Mouse (Mus musculus) E14TG2a.4 (cell line): ENCODE data around the gene Zfp385c.
"Not testable (repeated sequence)": the region's sequence is repeated elsewhere in the genome, so short reads cannot be mapped to it uniquely, and the experiment has no call there.

ENCODE experiments used
- H3K27me3 ChIP-seq: 2 replicates; pipeline ENCODE4 v1.6.1; 2014; ENCODE audit warnings: low read length, control low read depth; ENCODE audit not compliant: insufficient read depth
- H3K36me3 ChIP-seq: 2 replicates; pipeline ENCODE4 v1.6.1; 2014; ENCODE audit warnings: low read length, control low read depth; ENCODE audit not compliant: insufficient read depth
- H3K4me1 ChIP-seq: replicated peaks from 2 replicates; pipeline ENCODE4 v1.6.1; 2014; ENCODE audit warnings: low read depth, low read length, control low read depth
- H3K4me3 ChIP-seq: replicated peaks from 2 replicates; pipeline ENCODE4 v1.5.1; 2014; ENCODE audit warnings: mild to moderate bottlenecking, low read length
- H3K9me3 ChIP-seq: 2 replicates; pipeline ENCODE4 v1.6.1; 2014; ENCODE audit warnings: low read length, control low read depth
- CTCF ChIP-seq: conservative IDR thresholded peaks from 2 replicates; pipeline ENCODE4 v1.5.1; 2014; ENCODE audit warnings: low read length
- NANOG ChIP-seq: IDR thresholded peaks from 2 replicates; pipeline ENCODE4 v1.6.1; 2014; ENCODE audit warnings: borderline replicate concordance, low read length, mixed read lengths
- POU5F1 ChIP-seq: IDR thresholded peaks from 2 replicates; pipeline ENCODE4 v1.6.1; 2014; ENCODE audit warnings: low read length, borderline replicate concordance

The Zfp385c gene

DNA sequence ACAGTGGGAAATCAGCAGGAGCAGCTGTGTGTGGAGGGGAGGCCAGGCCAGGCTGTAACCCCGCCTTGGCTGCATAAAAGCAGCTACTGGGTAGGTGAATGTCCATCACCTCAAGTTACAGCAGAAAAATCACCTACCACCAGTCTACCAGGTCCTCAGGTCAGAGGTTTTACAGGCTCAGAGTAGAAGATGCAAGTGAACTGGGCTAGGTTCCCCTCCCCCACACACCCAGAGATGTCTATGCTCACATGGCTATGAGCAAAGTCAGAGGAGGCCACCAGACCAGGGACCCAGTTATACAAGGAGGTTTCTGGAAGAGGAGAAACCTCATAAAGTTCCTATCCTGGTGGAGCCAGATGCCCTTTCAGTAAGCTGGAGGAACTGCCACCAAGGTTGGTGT lies 21.2 kb downstream of the Zfp385c start:
- Histone ChIP-seq H3K27me3 (peaks cover 24% of the 10 kb centered on the region), H3K36me3 (peaks cover 3% of the 10 kb centered on the region; the same call in 1 of the 2 replicates), H3K4me3 (peak overlapping the region; percentile 3; the same call in 1 of the 2 replicates), H3K4me1 (peaks cover 22% of the 10 kb centered on the region), H3K9me3 (peaks cover 34% of the 10 kb centered on the region)
- no peak for TF ChIP-seq CTCF
- TF ChIP-seq POU5F1: no peak

- TF ChIP-seq POU5F1: no peak
- TF ChIP-seq NANOG: no peak
- no peak for TF ChIP-seq CTCF
These were observed 32.4 kb downstream of the Zfp385c start for GRCm38 (mm10) chr11:100659806-100660205.

GRCm38 (mm10) chr11:100656458-100656857 lies 35.8 kb downstream of the Zfp385c start:
- peaks cover 43% of the 10 kb centered on the region for H3K9me3 ChIP-seq
- H3K4me3 ChIP-seq: no peak overlapping the region
- no peak for TF ChIP-seq NANOG
- no peak for TF ChIP-seq CTCF
- TF ChIP-seq POU5F1: no peak
- H3K4me1 ChIP-seq: peaks cover 35% of the 10 kb centered on the region
- H3K27me3 ChIP-seq: peaks cover 7% of the 10 kb centered on the region; the same call in 1 of the 2 replicates
- no peaks in the 10 kb centered on the region for H3K36me3 ChIP-seq

More at GRCm38 (mm10) chr11:100659806-100660205, 32.4 kb downstream of the Zfp385c start:
- Histone ChIP-seq H3K27me3 (no peaks in the 10 kb centered on the region), H3K36me3 (no peaks in the 10 kb centered on the region), H3K9me3 (peaks cover 59% of the 10 kb centered on the region), H3K4me3 (no peak overlapping the region), H3K4me1 (peaks cover 16% of the 10 kb centered on the region)

DNA sequence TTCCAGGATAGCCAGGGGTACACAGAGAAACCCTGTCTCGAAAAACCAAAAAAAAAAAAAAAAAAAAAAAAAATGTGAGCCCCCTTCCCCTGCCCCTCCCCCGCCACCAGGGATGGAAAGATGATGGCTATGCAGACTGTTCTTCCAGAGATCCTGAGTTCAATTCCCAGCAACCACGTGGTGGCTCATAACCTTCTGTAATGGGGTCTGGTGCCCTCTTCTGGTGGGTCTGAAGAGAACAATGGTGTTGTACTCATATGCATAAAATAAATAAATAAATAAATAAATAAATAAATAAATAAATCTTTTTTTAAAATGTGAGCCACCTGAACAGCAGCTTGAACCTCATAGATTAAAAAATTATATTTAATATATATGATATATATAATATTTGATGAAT lies 36.7 kb downstream of the Zfp385c start:
- H3K27me3 ChIP-seq: peaks cover 15% of the 10 kb centered on the region
- H3K4me3 ChIP-seq, H3K36me3 ChIP-seq: not testable (repeated sequence)
- peaks cover 34% of the 10 kb centered on the region for H3K9me3 ChIP-seq
- H3K4me1 ChIP-seq: peaks cover 44% of the 10 kb centered on the region

- H3K4me3 ChIP-seq: no peak overlapping the region
- no peak for TF ChIP-seq CTCF
- TF ChIP-seq NANOG: no peak
- no peak for TF ChIP-seq POU5F1
- H3K9me3 ChIP-seq: no peaks in the 10 kb centered on the region
- H3K36me3 ChIP-seq: no peaks in the 10 kb centered on the region
- peaks cover 29% of the 10 kb centered on the region for H3K27me3 ChIP-seq
- H3K4me1 ChIP-seq: peaks cover 47% of the 10 kb centered on the region
These were observed 40.5 kb downstream of the Zfp385c start for GRCm38 (mm10) chr11:100651748-100652147.

- no peak overlapping the region for H3K4me3 ChIP-seq
- no peaks in the 10 kb centered on the region for H3K36me3 ChIP-seq
- TF ChIP-seq NANOG: no peak
- H3K9me3 ChIP-seq: no peaks in the 10 kb centered on the region
- H3K27me3 ChIP-seq: peaks cover 29% of the 10 kb centered on the region
- H3K4me1 ChIP-seq: peaks cover 41% of the 10 kb centered on the region
These were observed 41.0 kb downstream of the Zfp385c start for GRCm38 (mm10) chr11:100651205-100651604.

- Histone ChIP-seq H3K4me1 (peaks cover 34% of the 10 kb centered on the region), H3K4me3 (no peak overlapping the region), H3K27me3 (peaks cover 40% of the 10 kb centered on the region), H3K36me3 (no peaks in the 10 kb centered on the region), H3K9me3 (no peaks in the 10 kb centered on the region)
- no peak for TF ChIP-seq POU5F1
- TF ChIP-seq CTCF: no peak
- no peak for TF ChIP-seq NANOG
These were observed 43.9 kb downstream of the Zfp385c start for GRCm38 (mm10) chr11:100648405-100648804.

- TF ChIP-seq CTCF (peak; percentile 80), NANOG (no peak)
- Histone ChIP-seq H3K4me1 (peaks cover 22% of the 10 kb centered on the region), H3K27me3 (peaks cover 43% of the 10 kb centered on the region), H3K9me3 (no peaks in the 10 kb centered on the region), H3K36me3 (no peaks in the 10 kb centered on the region), H3K4me3 (no peak overlapping the region)
These were observed 46.0 kb downstream of the Zfp385c start for GRCm38 (mm10) chr11:100646265-100646664.

DNA sequence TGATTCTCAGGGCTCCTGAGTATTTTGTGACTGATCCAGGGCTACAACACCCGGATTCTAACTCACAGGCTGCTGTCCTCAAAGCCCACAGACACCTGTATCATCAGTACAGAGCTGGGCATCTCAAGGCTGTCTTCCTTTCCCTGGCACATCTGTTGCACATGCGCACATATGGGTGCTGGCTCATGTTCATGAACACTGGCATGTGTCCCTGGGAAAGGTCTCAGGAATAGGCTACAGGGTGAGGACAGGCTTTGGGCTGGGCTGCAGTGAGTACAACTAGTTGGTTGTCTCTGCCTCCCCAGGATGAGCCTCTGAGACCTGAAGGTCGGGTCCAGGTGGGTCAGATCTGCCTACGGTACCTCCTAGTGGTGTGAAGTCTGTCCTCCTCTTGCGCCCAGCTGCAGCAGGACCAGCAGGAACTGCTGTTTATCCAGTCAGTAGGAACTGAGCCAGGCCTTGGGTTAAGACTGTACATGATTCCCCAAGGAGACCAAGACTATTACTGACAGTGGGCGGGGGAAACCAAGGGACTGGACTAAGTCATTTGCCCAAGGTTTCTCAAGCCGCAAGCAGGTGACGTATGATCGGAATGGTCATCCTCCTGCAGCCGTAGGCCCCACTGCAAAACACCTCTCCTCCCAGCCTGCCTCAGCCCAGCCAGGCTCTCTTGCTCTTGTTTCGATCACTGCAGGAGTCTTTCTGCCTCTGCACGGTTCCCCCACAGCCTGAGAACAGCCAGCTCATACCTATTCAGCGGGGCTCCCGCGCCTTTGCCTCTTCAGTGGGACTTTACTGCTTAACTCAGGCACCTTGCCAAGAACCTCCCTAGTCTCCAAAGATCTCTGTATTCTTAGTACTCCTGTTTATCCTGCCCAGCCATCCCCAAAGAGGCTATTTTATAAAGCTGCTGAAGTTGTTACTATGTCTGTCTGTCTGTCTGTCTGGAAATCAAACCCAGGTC lies 48.4 kb downstream of the Zfp385c start:
- peaks cover 20% of the 10 kb centered on the region for H3K4me1 ChIP-seq
- H3K4me3 ChIP-seq: no peak overlapping the region
- H3K9me3 ChIP-seq: no peaks in the 10 kb centered on the region
- TF ChIP-seq CTCF (no peak), NANOG (no peak), POU5F1 (no peak)
- H3K27me3 ChIP-seq: peaks cover 46% of the 10 kb centered on the region
- H3K36me3 ChIP-seq: no peaks in the 10 kb centered on the region
